Mouse (Mus musculus) MEL (cell line): ENCODE measurements around the gene Tll2. TPM values are rescaled to one million over a fixed set of nuclear protein-coding genes. Genes with fewer than 3 reads are reported as not detected.

Source experiments
- DNase-seq: peaks from one replicate; pipeline ENCODE4 v3.0.0; 2011; ENCODE audit warnings: low read depth, low spot score
- H3K27ac ChIP-seq: 2 replicates; pipeline ENCODE4 v1.5.1; 2012; ENCODE audit warnings: low read depth, mild to moderate bottlenecking, control low read depth, low read length, moderate library complexity; ENCODE audit not compliant: control insufficient read depth
- H3K27me3 ChIP-seq, 2 experiments: fragments of 150-350 bp in 1 of 2; sonication (generic) in 1 of 2; 2 replicates each; pipeline ENCODE4 v1.6.1; 2012; ENCODE audit warnings: low read length in 2 of 2, mild to moderate bottlenecking in 2 of 2, improper control_type of control experiment in 1 of 2, moderate library complexity in 1 of 2; ENCODE audit not compliant: insufficient read depth in 2 of 2, control insufficient read depth in 1 of 2
- H3K36me3 ChIP-seq, 2 experiments: 2 replicates each; pipeline ENCODE4 v1.6.1; 2012 to 2014; ENCODE audit warnings: low read length in 2 of 2, improper control_type of control experiment in 1 of 2, inconsistent platforms in 1 of 2, mild to moderate bottlenecking in 1 of 2; ENCODE audit not compliant: insufficient read depth in 2 of 2, control insufficient read depth in 1 of 2
- H3K4me1 ChIP-seq, 2 experiments: fragments of 150-350 bp in 1 of 2; sonication (generic) in 1 of 2; 2 replicates each; pipeline ENCODE4 v1.6.1; 2012; ENCODE audit warnings: low read length in 2 of 2, improper control_type of control experiment in 1 of 2, mild to moderate bottlenecking in 1 of 2; ENCODE audit not compliant: insufficient read depth in 2 of 2, control insufficient read depth in 1 of 2
- H3K4me3 ChIP-seq, 2 experiments: fragments of 150-350 bp in 1 of 2; sonication (generic) in 1 of 2; 2 replicates each; pipeline ENCODE4 v1.5.1; 2012; ENCODE audit warnings: low read depth in 2 of 2, low read length in 2 of 2, mild to moderate bottlenecking in 2 of 2, moderate library complexity in 2 of 2, control low read depth in 1 of 2, improper control_type of control experiment in 1 of 2; ENCODE audit not compliant: control insufficient read depth in 1 of 2, insufficient read depth in 1 of 2
- H3K79me2 ChIP-seq: 2 replicates; pipeline ENCODE4 v1.6.1; 2012; ENCODE audit warnings: mild to moderate bottlenecking, low read length, moderate library complexity; ENCODE audit not compliant: control insufficient read depth, poor library complexity, insufficient read depth
- H3K9ac ChIP-seq: 2 replicates; pipeline ENCODE4 v1.6.1; 2012; ENCODE audit warnings: low read depth, mild to moderate bottlenecking, control low read depth, low read length, moderate library complexity; ENCODE audit not compliant: control insufficient read depth, poor library complexity, severe bottlenecking
- H3K9me3 ChIP-seq: fragments of 150-350 bp; sonication (generic); replicated peaks from 2 replicates; pipeline ENCODE4 v1.6.1; 2012; ENCODE audit warnings: mild to moderate bottlenecking, low read length, improper control_type of control experiment, moderate library complexity; ENCODE audit not compliant: insufficient read depth
- BHLHE40 ChIP-seq: IDR thresholded peaks from 2 replicates; pipeline ENCODE4 v1.6.1; 2012; ENCODE audit warnings: low read depth, mild to moderate bottlenecking, inconsistent platforms, low read length, improper control_type of control experiment, borderline replicate concordance
- CTCF ChIP-seq, 3 experiments: IDR thresholded peaks in 2 of 3; conservative IDR thresholded peaks in 1 of 3; 2 replicates each; pipeline ENCODE4 v1.5.1; 2011 to 2012; ENCODE audit warnings: low read length in 3 of 3, low read depth in 2 of 3, mild to moderate bottlenecking in 2 of 3, improper control_type of control experiment in 1 of 3, inconsistent platforms in 1 of 3, mixed read lengths in 1 of 3, moderate library complexity in 1 of 3; ENCODE audit not compliant: control insufficient read depth in 1 of 3, insufficient read depth in 1 of 3, poor library complexity in 1 of 3, severe bottlenecking in 1 of 3
- EP300 ChIP-seq, 2 experiments: IDR thresholded peaks; 2 replicates each; pipeline ENCODE4 v1.6.1; 2011; ENCODE audit warnings: improper control_type of control experiment in 2 of 2, low read length in 2 of 2, low read depth in 1 of 2, mild to moderate bottlenecking in 1 of 2
- GATA1 ChIP-seq: IDR thresholded peaks from 2 replicates; pipeline ENCODE4 v1.6.1; 2011; ENCODE audit warnings: low read depth, low read length, improper control_type of control experiment
- HCFC1 ChIP-seq: IDR thresholded peaks from 2 replicates; pipeline ENCODE4 v1.6.1; 2012; ENCODE audit warnings: low read depth, mild to moderate bottlenecking, inconsistent platforms, low read length, improper control_type of control experiment, moderate library complexity
- JUND ChIP-seq: IDR thresholded peaks from 2 replicates; pipeline ENCODE4 v1.6.1; 2011; ENCODE audit warnings: low read depth, mild to moderate bottlenecking, improper control_type of control experiment, low read length
- MAFK ChIP-seq: IDR thresholded peaks from 2 replicates; pipeline ENCODE4 v1.6.1; 2011; ENCODE audit warnings: low read depth, mild to moderate bottlenecking, low read length, improper control_type of control experiment, borderline replicate concordance
- MAX ChIP-seq: IDR thresholded peaks from 2 replicates; pipeline ENCODE4 v1.6.1; 2011; ENCODE audit warnings: low read length, improper control_type of control experiment
- MAZ ChIP-seq: IDR thresholded peaks from 2 replicates; pipeline ENCODE4 v1.6.1; 2012; ENCODE audit warnings: low read depth, mild to moderate bottlenecking, inconsistent platforms, low read length, improper control_type of control experiment
- MEF2A ChIP-seq: IDR thresholded peaks from 2 replicates; pipeline ENCODE4 v1.6.1; 2014; ENCODE audit warnings: low read depth, mild to moderate bottlenecking, inconsistent platforms, low read length, improper control_type of control experiment; ENCODE audit not compliant: poor library complexity, insufficient replicate concordance, severe bottlenecking; ENCODE audit errors: extremely low read depth
- MXI1 ChIP-seq: IDR thresholded peaks from 2 replicates; pipeline ENCODE4 v1.6.1; 2011; ENCODE audit warnings: mild to moderate bottlenecking, low read depth, low read length, improper control_type of control experiment
- NRF1 ChIP-seq: IDR thresholded peaks from 2 replicates; pipeline ENCODE4 v1.6.1; 2014; ENCODE audit warnings: low read depth, mild to moderate bottlenecking, inconsistent platforms, low read length, improper control_type of control experiment, moderate library complexity; ENCODE audit not compliant: poor library complexity, insufficient read depth, severe bottlenecking
- POLR2AphosphoS2 ChIP-seq: IDR thresholded peaks from 2 replicates; pipeline ENCODE4 v1.6.1; 2011; ENCODE audit warnings: low read length, improper control_type of control experiment
- POLR2AphosphoS5 ChIP-seq: IDR thresholded peaks from 2 replicates; pipeline ENCODE4 v1.6.1; 2012; ENCODE audit warnings: low read depth, borderline replicate concordance, mild to moderate bottlenecking, inconsistent platforms, low read length, moderate library complexity, mixed read lengths
- RAD21 ChIP-seq: IDR thresholded peaks from 2 replicates; pipeline ENCODE4 v1.6.1; 2011; ENCODE audit warnings: mild to moderate bottlenecking, low read depth, low read length, improper control_type of control experiment
- TAL1 ChIP-seq: IDR thresholded peaks from 2 replicates; pipeline ENCODE4 v1.6.1; 2012; ENCODE audit warnings: mild to moderate bottlenecking, inconsistent platforms, low read length, moderate library complexity, mixed read lengths
- TBP ChIP-seq: IDR thresholded peaks from 2 replicates; pipeline ENCODE4 v1.8.0; 2011; ENCODE audit warnings: low read depth, low read length, improper control_type of control experiment
- TCF12 ChIP-seq: IDR thresholded peaks from 2 replicates; pipeline ENCODE4 v1.6.1; 2014; ENCODE audit warnings: low read depth, mild to moderate bottlenecking, inconsistent platforms, low read length, improper control_type of control experiment, moderate library complexity
- USF1 ChIP-seq: IDR thresholded peaks from 2 replicates; pipeline ENCODE4 v1.6.1; 2014; ENCODE audit warnings: low read depth, mild to moderate bottlenecking, inconsistent platforms, low read length, improper control_type of control experiment, moderate library complexity
- ZC3H11A ChIP-seq: IDR thresholded peaks from 2 replicates; pipeline ENCODE4 v1.6.1; 2012; ENCODE audit warnings: low read depth, mild to moderate bottlenecking, inconsistent platforms, low read length, improper control_type of control experiment
- ZKSCAN1 ChIP-seq: IDR thresholded peaks from 2 replicates; pipeline ENCODE4 v1.6.1; 2012; ENCODE audit warnings: low read depth, mild to moderate bottlenecking, inconsistent platforms, low read length, improper control_type of control experiment, moderate library complexity
- ZMIZ1 ChIP-seq: IDR thresholded peaks from 2 replicates; pipeline ENCODE4 v1.6.1; 2012; ENCODE audit warnings: low read depth, mild to moderate bottlenecking, inconsistent platforms, low read length, improper control_type of control experiment, moderate library complexity
- ZNF384 ChIP-seq: IDR thresholded peaks from 2 replicates; pipeline ENCODE4 v1.6.1; 2012; ENCODE audit warnings: low read depth, mild to moderate bottlenecking, inconsistent platforms, low read length, improper control_type of control experiment
- polyA plus RNA-seq, 2 experiments: library from polyadenylated mRNA; stranded (reverse) in 1 of 2; unstranded in 1 of 2; fragments of >175 nt in 1 of 2; fragments of >200 nt in 1 of 2; gene quantifications; 2 replicates each; pipeline versions ENCODE4 v1.2.1 to v1.2.4; 2012; ENCODE audit warnings: low replicate concordance in 2 of 2, low read depth in 1 of 2; ENCODE audit not compliant: insufficient read length in 2 of 2, insufficient read depth in 1 of 2, missing spikeins in 1 of 2
- total RNA-seq: library from RNA; depleted of rRNA; stranded (reverse); fragments of 300-350 nt; gene quantifications from 2 replicates; pipeline ENCODE4 v1.2.3, GENCODE M21; 2012

Tll2 gene
- total and polyA plus RNA-seq, 3 experiments, result not detected

DNA sequence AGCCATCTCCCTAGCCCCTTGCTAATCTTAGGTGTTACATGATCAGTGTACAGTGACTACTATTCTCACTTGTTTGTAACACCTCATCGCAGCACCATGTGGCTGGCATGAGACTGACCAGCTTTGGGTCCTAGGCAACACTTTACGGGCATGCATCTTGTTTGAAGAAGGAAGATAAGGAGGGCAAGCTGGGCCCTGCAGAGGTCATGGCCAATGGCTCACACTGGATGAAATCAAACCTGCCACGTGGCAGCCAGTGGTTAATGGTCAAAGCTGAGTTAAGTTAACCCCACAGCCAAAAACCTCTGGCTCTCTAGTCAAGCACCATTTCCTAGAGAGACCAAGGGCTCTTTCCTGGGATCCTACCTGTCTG lies 158.5 kb downstream of the Tll2 start:
- Histone ChIP-seq H3K4me3 (no peak overlapping the region), H3K4me1 (no peaks in the 10 kb centered on the region), H3K27ac (no peak overlapping the region), H3K36me3 (no peaks in the 10 kb centered on the region), H3K27me3 (no peaks in the 10 kb centered on the region; a peak in 1 of 4 replicates), H3K9me3 (no peaks in the 10 kb centered on the region), H3K79me2 (no peaks in the 10 kb centered on the region), H3K9ac (no peak overlapping the region)
- TF ChIP-seq CTCF (IDR thresholded peaks at IDR 0.05 in 2 of 3, conservative IDR thresholded peaks at IDR 0.05 in 1 of 3; ENCODE audit: control insufficient read depth in 1 of 3, insufficient read depth in 1 of 3, low read depth in 2 of 3, low read length in 3 of 3, poor library complexity in 1 of 3, severe bottlenecking in 1 of 3), result no peak
- TF ChIP-seq RAD21, result no peak
- no peak for TF ChIP-seq POLR2AphosphoS5
- no peak for TF ChIP-seq ZNF384
- TF ChIP-seq ZKSCAN1, result no peak
- no peak for TF ChIP-seq GATA1
- no peak for TF ChIP-seq BHLHE40
- no peak for TF ChIP-seq MAX
- no peak for TF ChIP-seq MEF2A
- TF ChIP-seq EP300 (IDR thresholded peaks at IDR 0.05; ENCODE audit: low read depth in 1 of 2, low read length in 2 of 2), result no peak
- TF ChIP-seq MAZ, result no peak
- no peak for TF ChIP-seq ZMIZ1
- no peak for DNase-seq

DNA sequence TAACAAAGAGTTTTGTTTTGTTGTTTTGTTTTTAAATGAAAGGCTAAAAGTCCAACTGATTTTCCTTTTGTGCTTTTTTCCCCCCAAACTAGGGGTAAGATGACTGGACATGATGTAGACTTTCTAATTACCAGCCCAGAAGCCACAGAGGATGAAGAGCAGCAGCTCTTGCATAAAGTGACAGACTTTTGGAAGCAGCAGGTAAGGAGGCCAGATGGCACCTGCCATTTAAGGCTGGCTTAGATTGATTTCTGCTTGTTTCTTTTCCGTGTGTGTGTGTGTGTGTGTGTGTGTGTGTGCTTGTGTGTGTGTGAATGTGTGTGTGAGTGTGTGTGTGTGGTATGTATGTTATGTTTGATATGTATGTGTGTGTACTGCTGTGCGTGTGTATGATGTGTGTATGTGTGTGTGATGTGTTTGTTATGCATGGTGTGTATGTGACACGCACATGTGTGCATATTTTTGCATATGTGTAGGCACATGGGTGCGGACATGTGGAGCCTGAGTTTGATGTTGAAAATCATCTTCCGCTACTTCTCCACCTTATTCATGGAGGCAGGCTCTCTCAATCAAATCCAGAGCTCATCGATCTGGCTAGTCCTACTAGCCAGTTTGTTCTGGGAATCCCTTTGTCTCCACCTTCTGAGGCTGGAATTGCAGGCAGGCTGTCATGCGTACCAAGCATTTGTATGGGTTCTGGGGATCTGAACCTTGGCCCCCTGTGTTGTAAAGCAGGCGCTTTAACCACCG lies 159.0 kb downstream of the Tll2 start:
- H3K79me2 ChIP-seq, result no peaks in the 10 kb centered on the region
- no peak for TF ChIP-seq ZC3H11A
- H3K4me1 ChIP-seq, result no peaks in the 10 kb centered on the region
- no peak overlapping the region for H3K4me3 ChIP-seq
- no peaks in the 10 kb centered on the region for H3K9me3 ChIP-seq
- no peaks in the 10 kb centered on the region for H3K36me3 ChIP-seq
- no peaks in the 10 kb centered on the region; a peak in 1 of 4 replicates for H3K27me3 ChIP-seq
- no peak for DNase-seq
- no peak overlapping the region for H3K27ac ChIP-seq
- H3K9ac ChIP-seq, result no peak overlapping the region

DNA sequence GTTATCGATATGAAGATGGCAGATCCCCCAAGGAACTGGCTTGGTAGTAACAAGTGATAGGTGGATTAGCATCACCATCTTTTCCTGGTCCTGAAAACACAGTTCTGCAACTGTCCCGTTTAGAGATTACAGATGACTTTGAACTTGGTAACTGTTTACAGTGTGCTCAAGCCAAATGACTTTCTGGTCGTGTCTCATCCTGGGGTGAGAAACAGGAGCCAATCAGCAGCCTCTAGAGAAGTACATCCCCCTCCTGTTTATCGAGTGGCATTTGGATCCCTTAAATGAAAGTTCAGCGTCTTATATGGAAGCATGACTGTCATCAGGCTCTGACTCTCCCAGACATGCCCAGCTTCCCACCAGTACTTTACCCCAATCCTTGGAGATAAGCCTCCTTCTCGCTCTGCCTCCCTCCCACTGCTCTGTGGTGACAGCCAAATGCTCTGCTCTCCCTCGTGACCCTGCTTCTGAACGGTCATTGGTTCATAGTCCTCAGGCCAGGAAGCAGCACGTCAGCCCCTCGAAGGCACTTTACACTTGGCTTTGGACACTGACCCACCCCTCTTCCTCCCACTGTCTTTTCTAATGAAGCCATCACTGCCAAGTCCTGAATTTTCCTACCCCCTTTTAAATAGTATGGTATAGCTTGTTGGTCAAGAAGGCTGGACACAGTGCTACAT lies 161.4 kb downstream of the Tll2 start:
- no peak for DNase-seq
- Histone ChIP-seq H3K9ac (no peak overlapping the region), H3K79me2 (no peaks in the 10 kb centered on the region), H3K4me1 (no peaks in the 10 kb centered on the region), H3K9me3 (no peaks in the 10 kb centered on the region), H3K27me3 (no peaks in the 10 kb centered on the region; a peak in 1 of 4 replicates), H3K27ac (no peak overlapping the region), H3K36me3 (no peaks in the 10 kb centered on the region), H3K4me3 (no peak overlapping the region)
- TF ChIP-seq USF1 (no peak), TBP (no peak), HCFC1 (no peak), ZMIZ1 (no peak), NRF1 (no peak), ZNF384 (no peak), TAL1 (no peak), MXI1 (no peak), MAFK (no peak), POLR2AphosphoS5 (no peak), CTCF (IDR thresholded peaks at IDR 0.05 in 2 of 3, conservative IDR thresholded peaks at IDR 0.05 in 1 of 3; ENCODE audit: control insufficient read depth in 1 of 3, insufficient read depth in 1 of 3, low read depth in 2 of 3, low read length in 3 of 3, poor library complexity in 1 of 3, severe bottlenecking in 1 of 3) (no peak), ZKSCAN1 (no peak), MEF2A (no peak), TCF12 (no peak), JUND (no peak), POLR2AphosphoS2 (no peak)
